Mouse (Mus musculus) layer of hippocampus, adult 2 months (tissue): Measurements from ENCODE around the gene Cep78. TPM values are rescaled to one million over a fixed set of nuclear protein-coding genes. Genes with fewer than 3 reads are reported as not detected.

Experiments used
- DNase-seq, 2 experiments: peaks; one replicate each; pipeline ENCODE4 v3.0.0; 2022; ENCODE audit warnings: low spot score in 2 of 2
- H3K27ac ChIP-seq: fragments of 200-600 bp; 2 replicates; pipeline ENCODE4 v1.8.1; 2022
- H3K4me3 ChIP-seq: fragments of 200-600 bp; 2 replicates; pipeline ENCODE4 v1.8.1; 2022; ENCODE audit warnings: mild to moderate bottlenecking
- CTCF ChIP-seq: fragments of 200-600 bp; conservative IDR thresholded peaks from 2 replicates; pipeline ENCODE4 v1.8.1; 2022; ENCODE audit warnings: antibody characterized with exemption, mild to moderate bottlenecking, moderate library complexity
- long read RNA-seq, 2 experiments: library from polyadenylated mRNA; stranded (forward); transcript quantifications; one replicate each; pipeline ENCODE4 v2.0.0; 2021; ENCODE audit warnings: borderline mapping rate in 2 of 2
- total RNA-seq, 2 experiments: library from RNA; stranded (reverse); gene quantifications; 2 replicates each; pipeline ENCODE4 v1.2.3; 2021

The Cep78 gene
- 10 to 100 TPM; 11.0 to 12.7 TPM for total RNA-seq
- long read RNA-seq, experiment 1, partial matches to known transcripts, result 2 of 7 reads
- long read RNA-seq, experiment 1, other reads (novel, unspliced or antisense), result 2 of 7 reads
- long read RNA-seq, experiment 2, partial matches to known transcripts, result 2 of 13 reads
- long read RNA-seq, experiment 2, other reads (novel, unspliced or antisense), result 7 of 13 reads

DNA sequence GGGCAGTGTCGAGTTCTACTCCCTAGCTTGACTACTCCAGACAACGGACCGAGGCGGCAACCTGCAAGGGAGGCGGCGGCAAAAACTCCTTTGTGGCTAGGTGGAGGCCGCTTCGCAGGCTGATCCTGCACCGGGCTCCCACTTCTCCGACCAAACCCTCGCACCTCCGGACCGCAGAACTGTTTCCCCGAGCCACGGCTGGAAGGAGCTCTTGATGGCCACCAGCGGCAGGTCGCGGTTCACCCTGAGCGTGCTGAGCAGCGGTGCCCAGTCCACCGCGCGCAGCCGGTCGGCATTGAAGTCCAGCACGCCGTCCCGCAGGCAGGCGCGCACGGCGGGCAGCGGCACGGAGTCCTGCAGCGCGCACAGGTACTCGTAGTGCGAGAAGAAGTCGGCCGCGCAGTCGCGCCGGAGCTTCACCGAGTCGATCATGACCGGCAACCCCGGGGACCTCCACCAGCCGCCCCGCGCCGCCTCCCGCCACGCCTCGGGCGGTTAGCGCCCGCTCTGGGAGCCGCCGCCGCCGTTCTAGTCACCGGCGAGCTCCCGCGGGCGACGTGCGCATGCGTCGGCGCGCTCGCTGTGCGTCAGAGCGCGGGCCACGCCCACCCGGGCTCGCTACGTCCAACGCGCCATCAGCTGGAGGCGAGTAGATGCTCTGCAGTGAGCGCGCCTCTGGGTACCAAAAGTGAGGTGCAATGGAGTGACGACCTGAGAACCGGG, at the start of gene Cep78:
TSS of gene Cep78 (minus strand) at position 541 of the 723 bp plus-strand sequence.
- Histone ChIP-seq H3K4me3 (peak within 1 kb of the TSS; percentile 98), H3K27ac (peak within 1 kb of the TSS; percentile 90)
- peak; percentile 54 for TF ChIP-seq CTCF
- DNase-seq, result peak; percentile 90 to 94

DNA sequence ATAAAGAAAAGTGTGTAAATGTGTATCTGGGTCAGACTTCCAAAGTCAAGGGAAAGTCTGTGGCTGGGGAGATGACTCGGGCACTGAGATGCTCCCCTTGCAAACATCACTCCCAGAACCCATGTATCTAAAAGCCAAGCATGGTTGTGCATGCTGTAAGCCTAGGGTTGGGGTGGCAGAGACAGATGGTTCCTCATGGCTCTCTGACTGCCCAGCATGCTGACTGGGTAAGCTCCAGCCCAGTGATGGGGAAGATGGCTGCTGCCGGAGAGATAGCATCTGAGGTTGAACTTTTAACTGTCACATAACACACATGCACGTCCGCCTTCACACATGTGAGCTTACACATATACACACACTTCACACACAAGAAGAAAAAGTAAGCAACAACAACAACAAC, 46.5 kb upstream of the Cep78 start:
- H3K27ac ChIP-seq, result no peak overlapping the region

GRCm38 (mm10) chr19:16029253-16029771, 44.5 kb upstream of the Cep78 start:
- peak; percentile 69 for TF ChIP-seq CTCF
- peak; percentile 22 to 39 for DNase-seq
- Histone ChIP-seq H3K4me3 (peak overlapping the region; percentile 53), H3K27ac (peak overlapping the region; percentile 88)

More for the DNA sequence above, 46.5 kb upstream of the Cep78 start:
- no peak for TF ChIP-seq CTCF
- no peak overlapping the region for H3K4me3 ChIP-seq
- DNase-seq, result no peak

DNA sequence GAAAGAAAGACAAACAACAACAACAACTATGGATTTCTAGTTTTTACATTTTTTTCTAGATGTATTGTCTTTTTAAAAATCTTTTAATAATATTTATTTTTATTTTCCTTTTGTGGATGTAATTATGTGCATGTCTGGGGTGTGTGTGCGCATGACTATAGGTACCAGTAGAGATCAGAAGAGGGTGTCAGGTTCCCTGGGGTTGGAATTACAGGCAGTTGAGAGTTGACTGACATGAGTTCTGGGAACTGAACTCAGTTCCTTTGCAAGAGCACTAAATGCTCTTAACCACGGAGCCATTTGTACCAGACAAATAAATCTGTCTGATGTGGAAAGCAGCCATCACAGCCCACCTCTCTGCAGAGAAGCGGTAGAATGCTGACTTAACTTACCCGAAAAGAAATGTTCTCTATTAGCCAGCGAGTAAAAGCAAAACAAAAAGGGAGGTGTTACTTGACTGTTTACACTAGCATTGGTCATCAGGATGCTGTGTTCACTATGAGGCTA, 44.0 kb upstream of the Cep78 start:
- DNase-seq, result peak in 1 of 2 experiments; percentile 16
- no peak for TF ChIP-seq CTCF
- peak overlapping the region; percentile 88 for H3K27ac ChIP-seq
- H3K4me3 ChIP-seq, result peak overlapping the region; percentile 53

DNA sequence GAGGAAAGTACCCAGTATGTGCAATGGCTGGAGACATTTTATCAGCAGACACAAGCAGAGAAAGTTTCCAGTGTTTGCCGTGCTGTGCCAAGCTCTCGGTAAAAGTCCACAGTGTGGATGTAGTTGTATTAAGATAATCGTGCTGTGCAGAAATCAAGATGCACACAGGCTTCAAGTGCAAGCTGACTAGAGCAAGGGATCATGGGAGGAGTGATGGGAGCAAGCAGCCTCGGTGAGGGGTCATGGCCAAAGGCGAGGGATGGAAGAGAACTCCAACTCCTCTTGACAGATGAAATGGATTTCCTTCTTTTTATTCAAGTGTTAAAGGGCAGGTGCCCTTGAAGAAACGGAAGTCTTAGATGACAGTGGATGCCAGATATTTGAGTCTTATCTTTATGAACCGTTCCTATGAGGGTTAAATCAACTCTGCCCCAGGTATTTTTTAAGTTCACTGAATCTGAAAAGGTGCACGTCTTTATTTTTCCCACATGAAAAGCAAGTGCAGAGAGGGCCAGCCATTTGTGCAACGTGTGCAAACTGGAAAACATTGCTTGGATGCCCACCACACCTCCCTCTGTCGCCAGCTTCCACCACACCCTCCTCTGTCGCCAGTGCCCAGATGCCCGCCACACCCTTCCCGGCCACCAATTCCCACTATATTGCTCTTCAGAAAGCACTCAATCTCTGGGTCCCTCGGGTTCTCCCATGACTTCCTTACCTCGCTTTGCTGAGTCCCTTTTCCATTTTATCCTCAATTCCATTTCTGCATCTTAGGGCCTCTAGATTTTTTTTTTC, 43.3 kb upstream of the Cep78 start:
- H3K27ac ChIP-seq, result no peak overlapping the region; the same call in 1 of the 2 replicates
- no peak overlapping the region for H3K4me3 ChIP-seq
- no peak for TF ChIP-seq CTCF
- no peak for DNase-seq

DNA sequence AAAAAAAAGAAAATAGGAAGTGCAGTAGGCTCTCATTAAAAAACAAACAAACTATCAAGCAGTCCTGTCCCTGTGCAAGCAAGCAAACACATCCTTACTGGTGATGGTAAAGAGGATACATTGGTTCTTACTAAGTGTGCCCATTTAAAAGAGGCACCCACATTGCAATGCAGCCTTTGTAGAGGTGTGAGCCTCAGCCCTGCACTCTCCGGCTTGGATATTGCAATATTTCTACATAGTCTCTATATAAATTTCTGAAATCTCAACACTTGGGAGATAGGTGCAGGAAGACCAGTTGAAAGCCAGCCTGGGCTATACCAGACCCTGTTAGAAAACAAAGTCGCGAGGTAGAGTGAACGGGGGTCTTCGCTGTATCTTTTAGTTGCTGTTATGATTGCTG, 41.5 kb upstream of the Cep78 start:
- no peak for TF ChIP-seq CTCF

DNA sequence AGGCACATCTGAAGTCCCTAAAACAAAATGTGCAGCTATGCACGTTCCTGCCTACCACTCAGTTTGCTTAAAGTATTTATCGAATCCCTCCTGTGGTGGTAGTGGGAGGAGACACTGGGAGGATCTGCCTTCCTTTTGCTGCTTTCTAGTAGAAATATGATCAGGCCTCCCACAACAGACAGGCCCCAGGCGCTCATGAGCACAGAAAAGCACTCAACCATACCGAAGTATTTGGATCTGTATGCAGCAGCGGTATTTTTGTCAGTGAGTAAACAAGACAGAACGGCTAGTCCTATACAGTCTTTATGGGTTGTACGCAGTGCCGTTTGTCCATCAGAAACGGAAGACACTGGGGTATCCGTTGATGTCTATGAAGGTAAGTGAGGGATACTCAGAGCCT, 37.4 kb upstream of the Cep78 start:
- DNase-seq, result no peak
- H3K27ac ChIP-seq, result no peak overlapping the region
- no peak overlapping the region for H3K4me3 ChIP-seq
- TF ChIP-seq CTCF, result no peak

More for the DNA sequence above, 41.5 kb upstream of the Cep78 start:
- Histone ChIP-seq H3K4me3 (no peak overlapping the region), H3K27ac (no peak overlapping the region)
- no peak for DNase-seq

DNA sequence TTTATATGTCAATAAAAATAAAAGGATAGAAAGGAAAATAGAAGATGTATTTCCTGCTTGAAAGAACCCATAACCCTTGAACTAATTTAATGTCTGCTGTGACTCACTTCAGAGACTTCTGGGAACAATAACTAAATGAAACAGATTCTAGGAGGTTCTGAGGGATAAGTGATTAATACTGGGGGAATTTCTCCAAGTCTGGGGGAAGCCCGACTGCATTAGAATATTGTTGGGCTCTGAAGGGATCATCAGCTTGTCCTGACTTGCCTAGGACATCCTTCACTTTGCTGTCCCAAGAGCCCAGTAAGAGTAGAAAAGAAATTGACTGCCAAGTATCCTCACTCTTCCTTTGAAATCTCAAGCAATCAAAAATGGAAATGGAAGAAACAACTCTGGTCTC, 31.4 kb upstream of the Cep78 start:
- no peak overlapping the region for H3K4me3 ChIP-seq
- TF ChIP-seq CTCF, result no peak
- DNase-seq, result no peak
- H3K27ac ChIP-seq, result no peak overlapping the region

DNA sequence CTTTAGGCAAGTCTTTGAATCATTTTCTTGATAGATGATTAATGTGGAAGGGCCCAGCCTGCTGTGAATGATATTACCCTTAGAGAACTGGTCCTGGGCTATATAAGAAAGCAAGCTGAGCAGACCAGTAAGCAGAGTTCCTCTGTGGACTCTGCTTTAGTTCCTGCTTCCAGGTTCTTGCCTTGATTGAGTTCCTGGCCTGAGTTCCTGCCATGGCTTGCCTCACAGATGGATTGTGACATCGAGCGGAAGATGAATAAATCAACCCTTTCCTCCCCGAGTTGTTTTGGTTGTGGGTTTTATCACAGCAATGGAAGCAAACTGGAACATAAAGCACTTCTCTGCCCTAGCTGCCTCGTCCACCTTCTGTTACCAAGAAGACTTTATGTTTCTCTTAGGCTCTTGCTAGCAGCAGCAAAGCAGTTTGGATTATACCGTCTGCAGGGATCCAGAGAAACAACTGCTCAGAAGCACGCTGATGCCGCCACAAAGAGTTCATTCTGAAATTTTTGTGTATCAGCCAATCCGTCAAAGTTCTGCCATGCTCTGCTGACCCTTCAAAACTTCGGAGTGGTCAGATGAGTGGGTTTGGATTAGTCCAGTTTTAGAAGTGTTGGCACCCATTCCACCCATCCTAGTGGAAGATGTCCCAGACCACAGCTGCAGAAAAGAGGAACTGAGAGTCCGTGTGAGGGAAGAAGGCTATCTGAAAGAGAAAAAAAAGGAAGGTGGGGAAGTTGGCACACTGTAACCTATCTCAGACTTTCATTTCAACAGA, 30.6 kb upstream of the Cep78 start:
- H3K4me3 ChIP-seq, result no peak overlapping the region

DNA sequence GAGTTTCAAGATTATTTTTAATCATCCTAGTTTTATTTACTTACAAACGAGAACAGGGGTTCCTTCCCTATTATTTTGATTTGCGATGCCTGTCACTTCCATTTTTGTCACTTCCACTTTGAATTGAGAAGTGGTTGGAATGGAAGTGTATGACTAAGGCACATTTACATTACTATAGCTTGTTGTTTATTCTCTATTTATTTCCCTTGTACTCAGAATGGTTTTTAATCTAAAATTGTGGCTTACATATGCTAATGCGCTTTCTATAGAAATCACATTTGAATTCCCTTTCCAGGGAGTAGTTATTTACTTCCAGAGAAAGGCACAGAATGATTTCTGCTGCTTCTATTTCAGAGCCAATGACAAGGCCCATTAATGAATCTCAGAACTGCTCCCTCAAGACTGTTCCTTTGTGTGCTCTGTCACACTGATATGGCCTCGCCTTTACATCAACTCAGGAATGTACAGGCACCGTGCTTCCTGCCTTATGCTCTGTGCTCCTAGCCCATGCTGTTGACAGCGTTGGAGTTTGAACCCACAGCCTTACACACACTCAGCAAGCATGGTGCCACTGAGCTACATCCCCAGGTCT, 25.1 kb upstream of the Cep78 start:
- no peak for DNase-seq
- H3K27ac ChIP-seq, result no peak overlapping the region
- TF ChIP-seq CTCF, result no peak
- no peak overlapping the region for H3K4me3 ChIP-seq

More for the DNA sequence above, 30.6 kb upstream of the Cep78 start:
- no peak overlapping the region for H3K27ac ChIP-seq
- no peak for TF ChIP-seq CTCF
- DNase-seq, result no peak

DNA sequence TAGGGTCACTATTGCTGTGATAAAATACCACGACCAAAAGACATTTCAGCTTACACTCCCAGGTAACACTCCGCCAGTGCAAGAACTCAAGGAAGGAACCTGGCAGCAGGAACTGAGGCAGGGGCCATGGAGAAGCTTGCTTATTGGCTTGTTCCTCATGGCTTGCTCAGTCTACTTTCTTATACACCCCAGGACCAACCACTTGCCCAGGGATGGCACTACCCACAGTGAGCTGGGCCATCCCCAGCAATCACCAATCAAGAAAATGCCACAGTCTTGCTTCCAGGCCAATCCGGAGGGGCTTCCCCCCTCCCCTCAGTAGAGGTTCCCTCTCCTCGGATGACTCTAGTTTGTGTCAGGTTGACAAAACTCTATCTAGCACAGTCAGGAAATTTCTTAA, 24.3 kb upstream of the Cep78 start:
- Histone ChIP-seq H3K27ac (no peak overlapping the region), H3K4me3 (no peak overlapping the region)
- TF ChIP-seq CTCF, result no peak
- DNase-seq, result no peak

- Histone ChIP-seq H3K27ac (no peak overlapping the region), H3K4me3 (no peak overlapping the region)
- no peak for DNase-seq
- TF ChIP-seq CTCF, result no peak
Observed at GRCm38 (mm10) chr19:16007131-16007530, 22.3 kb upstream of the Cep78 start.
